Mouse (Mus musculus) forelimb bud, embryonic 11.5 days (tissue): ENCODE measurements around the gene Cdc5l.

Experiments used
- DNase-seq: peaks from one replicate; pipeline ENCODE4 v3.0.0-alpha.2; 2012; ENCODE audit warnings: low read depth, low spot score

Cdc5l gene

GRCm38 (mm10) chr17:45364871-45365270 is 68.7 kb downstream of the Cdc5l start:
- no peak for DNase-seq

- DNase-seq: no peak
Observed at GRCm38 (mm10) chr17:45360950-45361349, 72.6 kb downstream of the Cdc5l start.

GRCm38 (mm10) chr17:45359443-45359842 is 74.1 kb downstream of the Cdc5l start:
- peak; percentile 73 for DNase-seq

GRCm38 (mm10) chr17:45356431-45356830 is 77.1 kb downstream of the Cdc5l start:
- no peak for DNase-seq

GRCm38 (mm10) chr17:45347951-45348350 is 85.6 kb downstream of the Cdc5l start:
- no peak for DNase-seq
